Mouse (Mus musculus) c-Kit-positive CD71-negative TER-119-negative erythroid progenitor cells, embryonic 14.5 days (primary cell): ENCODE measurements around the gene Cfap43.

Experiments used
- DNase-seq: peaks from one replicate; pipeline ENCODE4 v3.0.0-alpha.2; 2013; ENCODE audit warnings: low read depth

Gene Cfap43

GRCm38 (mm10) chr19:47919126-47919965, at the start of gene Cfap43, which contains the start of gene Itprip:
TSS of gene Cfap43 (minus strand) at chr19:47919287.
TSS of gene Itprip (minus strand) at chr19:47919299.
- peak; percentile 72 for DNase-seq

- DNase-seq = no peak
These were observed 39.1 kb upstream of the Cfap43 start for GRCm38 (mm10) chr19:47958181-47958580.

- no peak for DNase-seq
These were observed 34.1 kb upstream of the Cfap43 start for GRCm38 (mm10) chr19:47953169-47953568.

GRCm38 (mm10) chr19:47950946-47951345, 31.9 kb upstream of the Cfap43 start:
- DNase-seq = no peak

- no peak for DNase-seq
These were observed 27.9 kb upstream of the Cfap43 start for GRCm38 (mm10) chr19:47946821-47947465.

DNA sequence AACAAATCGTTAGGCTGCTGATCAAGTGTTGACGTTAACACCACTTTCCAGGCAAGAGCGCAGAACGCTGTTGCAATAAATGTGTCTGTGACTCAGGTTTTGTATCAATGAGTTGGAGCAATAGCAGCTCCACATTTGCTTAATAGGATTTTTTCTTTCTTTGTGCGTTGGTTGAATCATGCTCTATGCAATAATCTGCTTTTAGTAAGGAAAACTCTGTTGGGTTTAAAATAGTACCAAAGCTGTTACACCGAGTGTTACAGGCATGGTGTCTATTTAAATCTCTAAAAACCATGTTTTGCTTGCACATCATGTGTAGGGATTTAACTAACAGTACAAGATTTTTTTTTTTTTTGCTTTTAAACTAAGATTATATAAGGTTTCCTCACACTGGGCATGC, 20.3 kb upstream of the Cfap43 start:
- no peak for DNase-seq

GRCm38 (mm10) chr19:47937443-47938406, 18.6 kb upstream of the Cfap43 start, which contains the start of gene Cfap58:
TSS of gene Cfap58 (plus strand) at chr19:47937675.
- DNase-seq = peak; percentile 53

DNA sequence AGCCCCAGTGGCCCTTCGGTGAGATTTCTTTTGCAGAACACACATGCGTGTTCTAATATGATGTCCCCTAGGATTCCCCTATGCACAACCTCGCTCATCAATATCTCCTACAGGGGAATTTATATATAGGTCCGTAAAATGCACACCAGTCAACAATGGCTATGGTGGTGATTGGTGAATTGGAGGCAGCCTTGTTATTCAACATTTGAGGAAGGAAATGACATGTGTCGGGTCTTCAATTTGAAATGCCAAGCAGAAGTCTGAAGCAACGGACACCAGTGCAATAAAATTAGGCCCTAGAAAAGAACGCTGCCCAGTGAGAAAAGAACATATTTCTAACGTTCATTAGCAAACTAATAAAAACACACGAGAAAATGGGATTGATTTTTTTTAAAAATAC, 17.9 kb upstream of the Cfap43 start:
- DNase-seq = no peak

DNA sequence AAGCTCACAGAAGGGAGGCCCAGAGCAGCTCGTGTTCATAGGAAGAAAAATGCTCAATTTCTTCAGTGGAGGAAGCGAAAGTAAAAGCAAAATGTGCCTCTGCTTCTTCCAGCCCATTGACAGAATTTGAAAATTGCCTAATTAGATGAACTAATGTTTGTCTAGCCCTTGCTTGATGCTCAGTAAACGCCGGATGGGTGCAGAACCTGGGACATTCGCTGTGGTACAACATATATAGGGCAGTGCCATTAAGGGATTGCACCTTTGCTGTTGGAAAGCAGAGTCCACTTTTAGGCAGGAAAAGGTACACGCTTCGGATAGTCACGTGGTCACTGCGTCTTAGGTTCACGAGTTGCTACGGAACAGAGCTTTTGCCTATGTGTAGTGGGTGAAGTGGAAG, 17.4 kb upstream of the Cfap43 start:
- no peak for DNase-seq

- DNase-seq = no peak
These were observed 16.4 kb upstream of the Cfap43 start for GRCm38 (mm10) chr19:47935530-47935929.

GRCm38 (mm10) chr19:47934636-47935238, 15.7 kb upstream of the Cfap43 start:
- no peak for DNase-seq

GRCm38 (mm10) chr19:47934146-47934545, 15.1 kb upstream of the Cfap43 start:
- DNase-seq = no peak

- DNase-seq = no peak
These were observed 13.0 kb upstream of the Cfap43 start for GRCm38 (mm10) chr19:47931982-47932638.

- DNase-seq = no peak
These were observed 10.0 kb upstream of the Cfap43 start for GRCm38 (mm10) chr19:47929043-47929442.

GRCm38 (mm10) chr19:47927032-47927431, 7.9 kb upstream of the Cfap43 start:
- DNase-seq = no peak

DNA sequence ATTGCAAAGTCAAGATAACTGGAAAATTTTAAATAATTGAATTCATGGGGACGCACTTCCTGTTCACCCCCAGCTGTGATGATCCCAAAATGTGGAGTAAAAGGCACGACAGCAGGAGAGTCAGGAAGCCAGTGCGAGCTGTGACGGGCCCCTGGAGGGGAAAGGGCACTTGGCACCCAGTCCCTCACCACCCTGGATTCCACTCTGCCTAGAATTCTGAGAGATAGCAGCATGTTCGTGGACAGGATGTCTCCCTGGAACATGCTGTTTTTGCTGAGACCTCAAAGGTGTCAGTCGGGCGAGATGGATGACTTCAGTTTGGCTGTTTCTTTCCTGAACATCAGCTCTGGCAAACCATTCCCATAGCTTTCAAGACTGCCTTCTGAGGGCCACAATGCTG, 6.7 kb upstream of the Cfap43 start:
- no peak for DNase-seq

- DNase-seq = no peak
These were observed 884 bp upstream of the Cfap43 start for GRCm38 (mm10) chr19:47919966-47920375.

GRCm38 (mm10) chr19:47918455-47919101, 509 bp downstream of the Cfap43 start:
- peak; percentile 47 for DNase-seq

DNA sequence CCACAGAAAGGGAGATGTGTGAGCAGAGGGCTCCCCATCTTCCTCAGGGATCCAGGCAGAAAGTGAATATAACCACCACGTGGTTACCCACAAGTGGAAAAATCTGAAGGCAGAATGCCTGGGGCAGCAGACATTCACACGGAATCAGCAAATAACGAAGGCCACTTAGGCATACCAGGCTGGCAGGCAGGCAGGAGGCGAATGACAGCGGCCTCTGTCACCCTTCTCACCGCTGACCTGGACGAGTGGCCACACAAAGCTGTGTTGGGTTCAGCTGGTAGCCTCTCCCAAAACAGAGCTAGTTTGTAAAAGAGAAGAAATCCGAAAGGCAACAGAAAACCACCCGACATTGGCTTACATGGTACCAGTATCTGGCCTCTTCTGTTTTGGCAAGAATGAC, 1.1 kb downstream of the Cfap43 start:
- DNase-seq = no peak

DNA sequence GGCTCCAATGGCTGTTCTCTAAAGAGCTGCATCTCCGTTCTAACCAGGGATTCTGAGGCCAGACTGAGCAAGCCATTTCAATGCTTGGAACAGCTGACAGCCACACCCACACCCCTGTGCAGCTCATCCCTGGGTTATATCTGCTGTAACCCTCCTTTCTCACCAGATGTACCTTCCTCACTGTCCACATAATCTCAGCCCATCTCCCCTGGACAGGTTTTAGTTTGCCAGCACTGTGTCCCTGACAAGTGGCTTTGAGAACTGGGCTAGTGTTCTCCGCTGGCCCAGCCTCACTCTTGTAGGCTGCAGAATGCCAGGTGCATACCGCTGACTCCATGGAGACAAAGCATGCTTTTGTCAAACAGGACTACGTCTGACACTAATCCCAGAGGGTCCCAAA, 1.7 kb downstream of the Cfap43 start:
- DNase-seq = no peak

- DNase-seq = no peak
These were observed 3.8 kb downstream of the Cfap43 start for GRCm38 (mm10) chr19:47915251-47915650.
